Mouse (Mus musculus) lung, postnatal 0 days (tissue): ENCODE data around the gene Megf6. TPM values are rescaled to one million over a fixed set of nuclear protein-coding genes. Genes with fewer than 3 reads are reported as not detected.

ENCODE experiments used
- ATAC-seq: fragments of 200-750 bp; cut with Nextera tagmentation; 2 replicates; pipeline ENCODE4 v1.8.0; 2017; ENCODE audit warnings: moderate library complexity
- DNase-seq: peaks from one replicate; pipeline ENCODE4 v3.0.0-alpha.2; 2016; ENCODE audit warnings: low spot score
- H3K27ac ChIP-seq: fragments of 300-500 bp; sonication (generic); 2 replicates; pipeline ENCODE4 v1.5.1; 2014; ENCODE audit warnings: antibody characterized with exemption, mild to moderate bottlenecking, low read length, mixed read lengths
- H3K27me3 ChIP-seq: fragments of 300-500 bp; sonication (generic); replicated peaks from 2 replicates; pipeline ENCODE4 v1.6.1; 2014; ENCODE audit warnings: low read length, mixed read lengths; ENCODE audit not compliant: insufficient read depth
- H3K36me3 ChIP-seq: fragments of 300-500 bp; sonication (generic); 2 replicates; pipeline ENCODE4 v1.6.1; 2014; ENCODE audit warnings: low read length, mixed read lengths; ENCODE audit not compliant: insufficient read depth
- H3K4me1 ChIP-seq: fragments of 300-500 bp; sonication (generic); 2 replicates; pipeline ENCODE4 v1.6.1; 2014; ENCODE audit warnings: antibody characterized with exemption, low read depth, low read length, mixed read lengths; ENCODE audit not compliant: insufficient read depth
- H3K4me2 ChIP-seq: fragments of 300-500 bp; sonication (generic); replicated peaks from 2 replicates; pipeline ENCODE4 v1.6.1; 2014; ENCODE audit warnings: low read depth, mild to moderate bottlenecking, low read length, moderate library complexity, mixed read lengths
- H3K4me3 ChIP-seq: fragments of 300-500 bp; sonication (generic); 2 replicates; pipeline ENCODE4 v1.5.1; 2014; ENCODE audit warnings: low read depth, low read length
- H3K9ac ChIP-seq: fragments of 300-500 bp; sonication (generic); replicated peaks from 2 replicates; pipeline ENCODE4 v1.6.1; 2014; ENCODE audit warnings: low read depth, mild to moderate bottlenecking
- H3K9me3 ChIP-seq: fragments of 300-500 bp; sonication (generic); 2 replicates; pipeline ENCODE4 v1.6.1; 2016; ENCODE audit warnings: low read length, mixed read lengths
- CTCF ChIP-seq: IDR thresholded peaks from 2 replicates; pipeline ENCODE4 v1.5.1; 2016; ENCODE audit warnings: antibody characterized with exemption, mild to moderate bottlenecking
- EP300 ChIP-seq: IDR thresholded peaks from 2 replicates; pipeline ENCODE4 v1.6.1; 2016; ENCODE audit warnings: antibody characterized with exemption, mild to moderate bottlenecking, control low read depth
- WGBS: fragments of 180-500 bp; shearing (Covaris S2); extraction: QIAGEN DNeasy Blood & Tissue Kit; methylation state at CpG from one replicate; pipeline ENCODE4 v1.1.7; 2014; 5-methylcytosine and 5-hydroxymethylcytosine counted together
- polyA plus RNA-seq: library from polyadenylated mRNA; unstranded; fragments of >200 nt; fragmentation: Nextera tagmentation; extraction: Ambion mirVana; gene quantifications from 2 replicates; pipeline ENCODE4 v1.2.1, GENCODE M21; 2015

Megf6 gene
- polyA plus RNA-seq, 1 experiment from 2014 or later = 25.5 TPM

GRCm38 (mm10) chr4:154236893-154237292, 66.4 kb downstream of the Megf6 start:
- DNase-seq (peak; percentile 31), ATAC-seq (peak; percentile 40; the same call in 1 of the 2 replicates)
- no peak overlapping the region for H3K4me3 ChIP-seq
- H3K4me2 ChIP-seq = peak overlapping the region; percentile 35
- no peaks in the 10 kb centered on the region for H3K9me3 ChIP-seq
- TF ChIP-seq EP300 (no peak), CTCF (no peak)
- WGBS = 16% methylated on average over 10 of the region's 10 CpGs
- H3K36me3 ChIP-seq = no peaks in the 10 kb centered on the region
- H3K4me1 ChIP-seq = no peaks in the 10 kb centered on the region
- H3K27ac ChIP-seq = no peak overlapping the region
- H3K9ac ChIP-seq = no peak overlapping the region
- H3K27me3 ChIP-seq = no peaks in the 10 kb centered on the region

- Histone ChIP-seq H3K9me3 (no peaks in the 10 kb centered on the region), H3K4me3 (no peak overlapping the region), H3K9ac (no peak overlapping the region), H3K27me3 (no peaks in the 10 kb centered on the region), H3K36me3 (no peaks in the 10 kb centered on the region), H3K4me2 (peak overlapping the region; percentile 35), H3K4me1 (no peaks in the 10 kb centered on the region), H3K27ac (no peak overlapping the region)
- ATAC-seq (0 out of 2 replicates have a peak, but pooled peaks have one; percentile 17), DNase-seq (no peak)
- 7% methylated on average over 9 of the region's 9 CpGs for WGBS
- TF ChIP-seq EP300 (no peak), CTCF (no peak)
Observed at GRCm38 (mm10) chr4:154237306-154237705, 66.8 kb downstream of the Megf6 start.

GRCm38 (mm10) chr4:154239199-154239598, 68.7 kb downstream of the Megf6 start:
- no peak for DNase-seq
- H3K4me1 ChIP-seq = no peaks in the 10 kb centered on the region
- no peaks in the 10 kb centered on the region for H3K27me3 ChIP-seq
- no peak overlapping the region for H3K9ac ChIP-seq
- no peak overlapping the region for H3K4me3 ChIP-seq
- no peaks in the 10 kb centered on the region for H3K36me3 ChIP-seq
- no peak overlapping the region for H3K27ac ChIP-seq
- TF ChIP-seq EP300 (no peak), CTCF (no peak)
- WGBS = 75% methylated on average over 8 of the region's 8 CpGs
- no peak for ATAC-seq
- H3K4me2 ChIP-seq = no peak overlapping the region
- no peaks in the 10 kb centered on the region for H3K9me3 ChIP-seq

- no peak overlapping the region for H3K9ac ChIP-seq
- ATAC-seq = no peak
- 58% methylated on average over 11 of the region's 11 CpGs for WGBS
Observed at GRCm38 (mm10) chr4:154240608-154241007, 70.1 kb downstream of the Megf6 start.

GRCm38 (mm10) chr4:154245342-154245741, 74.8 kb downstream of the Megf6 start:
- no peak overlapping the region for H3K4me2 ChIP-seq
- H3K36me3 ChIP-seq = no peaks in the 10 kb centered on the region
- no peaks in the 10 kb centered on the region for H3K9me3 ChIP-seq
- DNase-seq (no peak), ATAC-seq (no peak)
- 68% methylated on average over 7 of the region's 7 CpGs for WGBS
- no peak overlapping the region for H3K4me3 ChIP-seq
- no peak overlapping the region for H3K9ac ChIP-seq
- H3K4me1 ChIP-seq = no peaks in the 10 kb centered on the region
- H3K27ac ChIP-seq = no peak overlapping the region
- TF ChIP-seq EP300 (no peak), CTCF (no peak)
- H3K27me3 ChIP-seq = no peaks in the 10 kb centered on the region

More at GRCm38 (mm10) chr4:154240608-154241007, 70.1 kb downstream of the Megf6 start:
- Histone ChIP-seq H3K9me3 (no peaks in the 10 kb centered on the region), H3K4me1 (no peaks in the 10 kb centered on the region), H3K4me2 (no peak overlapping the region), H3K27ac (no peak overlapping the region), H3K27me3 (no peaks in the 10 kb centered on the region), H3K4me3 (no peak overlapping the region), H3K36me3 (no peaks in the 10 kb centered on the region)
- no peak for DNase-seq
- peak; percentile 27; the same call in 1 of the 2 replicates for TF ChIP-seq CTCF
- no peak for TF ChIP-seq EP300

GRCm38 (mm10) chr4:154246115-154247040, 75.8 kb downstream of the Megf6 start:
- H3K36me3 ChIP-seq = no peaks in the 10 kb centered on the region
- peak overlapping the region; percentile 52 for H3K4me2 ChIP-seq
- peak; percentile 98 for TF ChIP-seq CTCF
- no peak for TF ChIP-seq EP300
- no peaks in the 10 kb centered on the region for H3K9me3 ChIP-seq
- H3K9ac ChIP-seq = no peak overlapping the region
- no peak overlapping the region for H3K27ac ChIP-seq
- DNase-seq = peak; percentile 91
- H3K4me1 ChIP-seq = no peaks in the 10 kb centered on the region
- peak; percentile 84 for ATAC-seq
- no peak overlapping the region for H3K4me3 ChIP-seq
- no peaks in the 10 kb centered on the region for H3K27me3 ChIP-seq
- 10% methylated on average over 18 of the region's 19 CpGs for WGBS
